Mouse (Mus musculus): ENCODE data around the gene Nit2. TPM values are rescaled to one million over a fixed set of nuclear protein-coding genes. Genes with fewer than 3 reads are reported as not detected.

The Nit2 gene
- 37.7 and 41.0 TPM in 2 replicates for polyA plus RNA-seq (2015; fragmentation: Nextera tagmentation; extraction: Ambion mirVana)

DNA sequence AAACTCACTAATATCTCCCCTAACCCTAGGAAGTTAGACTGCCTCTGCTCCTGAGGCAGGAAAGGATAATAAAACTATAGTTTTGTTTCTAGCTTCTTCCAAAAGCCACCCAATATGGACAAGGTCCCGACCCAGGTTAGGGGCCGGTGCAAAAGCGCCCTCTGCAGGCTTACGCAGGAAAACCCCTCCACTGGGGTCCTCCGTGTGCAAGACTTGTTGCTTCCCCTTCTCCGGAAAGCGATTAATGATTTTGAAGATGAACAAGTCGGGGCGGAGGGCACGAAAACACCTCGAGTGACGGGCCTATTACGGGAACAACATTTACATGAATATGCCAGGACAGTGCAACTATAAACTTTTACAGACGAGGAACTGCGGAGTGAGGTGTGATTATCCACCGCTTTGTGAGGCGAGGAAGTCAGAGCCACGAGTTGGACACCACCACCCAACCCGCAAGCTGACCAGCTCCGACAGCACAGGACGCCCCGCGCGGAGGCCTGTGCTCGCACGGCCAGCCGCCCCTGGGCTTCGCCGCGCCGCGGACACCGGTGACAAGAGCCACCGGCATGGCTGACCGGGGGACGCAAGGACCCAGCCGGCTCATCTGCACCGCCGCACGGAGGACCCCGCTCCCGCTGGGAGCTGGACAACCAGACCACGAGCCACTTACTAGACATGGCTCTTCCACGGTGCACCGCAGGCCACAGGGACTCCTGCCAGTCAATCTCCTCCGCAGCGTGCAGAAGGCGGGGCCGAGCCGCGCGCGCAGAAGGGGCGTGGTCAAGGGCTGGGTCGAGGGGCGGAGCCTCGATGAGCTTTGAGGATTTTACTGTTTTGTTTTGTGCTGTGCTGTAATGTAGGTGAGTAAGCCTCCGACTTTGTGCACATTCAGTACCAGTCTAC lies at the start of gene Nit2:
TSS of gene Nit2 (minus strand) at position 731 of the 903 bp plus-strand sequence.
- Histone ChIP-seq H3K9ac (replicated peaks; ENCODE audit: low read depth, low read length) (peak within 1 kb of the TSS; percentile 69), H3K36me3 (ENCODE audit: control insufficient read depth, insufficient read depth) (peaks cover 2% of the 10 kb centered on the region; the same call in 1 of the 2 replicates), H3K9me3 (ENCODE audit: control insufficient read depth, low read length) (no peaks in the 10 kb centered on the region), H3K4me3 (replicated peaks; ENCODE audit: low read length) (peak within 1 kb of the TSS; percentile 70), H3K4me1 (replicated peaks; ENCODE audit: control insufficient read depth, insufficient read depth, low read length) (peaks cover 10% of the 10 kb centered on the region), H3K27me3 (replicated peaks; ENCODE audit: control insufficient read depth, insufficient read depth, low read length) (no peaks in the 10 kb centered on the region), H3K27ac (ENCODE audit: low read length) (peak within 1 kb of the TSS; percentile 42; the same call in 1 of the 2 replicates), H3K4me2 (ENCODE audit: low read length) (peak within 1 kb of the TSS; percentile 73)
- ATAC-seq: peak; percentile 96
- 0% methylated on average over 56 of the region's 58 CpGs for WGBS

DNA sequence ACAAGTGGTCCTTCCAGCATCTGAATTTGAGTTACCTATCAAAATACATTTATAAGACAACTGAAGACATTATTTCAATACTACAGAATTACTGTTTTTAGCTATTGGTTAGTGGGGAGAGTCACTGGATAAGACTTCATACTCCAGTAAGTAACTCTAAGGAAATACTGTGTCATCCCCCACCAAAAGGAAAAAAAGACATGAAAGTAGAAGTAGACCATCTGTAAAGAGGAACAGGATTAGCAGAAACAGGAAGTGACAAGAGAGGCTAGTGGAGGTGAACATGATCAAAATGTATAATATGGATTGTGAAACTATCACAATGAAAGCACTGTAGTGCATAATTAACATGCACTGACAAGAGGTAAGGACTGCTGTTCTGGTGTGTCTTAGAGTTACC lies 48.8 kb upstream of the Nit2 start:
- Histone ChIP-seq H3K4me3 (replicated peaks; ENCODE audit: low read length) (no peak overlapping the region), H3K9me3 (ENCODE audit: control insufficient read depth, low read length) (no peaks in the 10 kb centered on the region), H3K4me2 (ENCODE audit: low read length) (no peak overlapping the region), H3K27me3 (replicated peaks; ENCODE audit: control insufficient read depth, insufficient read depth, low read length) (no peaks in the 10 kb centered on the region), H3K4me1 (replicated peaks; ENCODE audit: control insufficient read depth, insufficient read depth, low read length) (no peaks in the 10 kb centered on the region), H3K36me3 (ENCODE audit: control insufficient read depth, insufficient read depth) (peaks cover 9% of the 10 kb centered on the region), H3K9ac (replicated peaks; ENCODE audit: low read depth, low read length) (no peak overlapping the region), H3K27ac (ENCODE audit: low read length) (no peak overlapping the region)
- ATAC-seq: no peak

- H3K27me3 ChIP-seq (replicated peaks; ENCODE audit: control insufficient read depth, insufficient read depth, low read length): no peaks in the 10 kb centered on the region
- H3K36me3 ChIP-seq (ENCODE audit: control insufficient read depth, insufficient read depth): peaks cover 12% of the 10 kb centered on the region
- no peaks in the 10 kb centered on the region for H3K4me1 ChIP-seq (replicated peaks; ENCODE audit: control insufficient read depth, insufficient read depth, low read length)
- H3K9me3 ChIP-seq (ENCODE audit: control insufficient read depth, low read length): no peaks in the 10 kb centered on the region
- H3K27ac ChIP-seq (ENCODE audit: low read length): no peak overlapping the region
- no peak for ATAC-seq
- no peak overlapping the region for H3K9ac ChIP-seq (replicated peaks; ENCODE audit: low read depth, low read length)
- H3K4me3 ChIP-seq (replicated peaks; ENCODE audit: low read length): no peak overlapping the region
- H3K4me2 ChIP-seq (ENCODE audit: low read length): no peak overlapping the region
- WGBS: 94% methylated on average over 2 of the region's 2 CpGs
These were observed 43.9 kb upstream of the Nit2 start for GRCm38 (mm10) chr16:57211037-57211436.

- no peak overlapping the region for H3K27ac ChIP-seq (ENCODE audit: low read length)
- no peak overlapping the region for H3K4me3 ChIP-seq (replicated peaks; ENCODE audit: low read length)
- H3K36me3 ChIP-seq (ENCODE audit: control insufficient read depth, insufficient read depth): peaks cover 10% of the 10 kb centered on the region
- WGBS: 93% methylated on average over 2 of the region's 2 CpGs
- H3K27me3 ChIP-seq (replicated peaks; ENCODE audit: control insufficient read depth, insufficient read depth, low read length): no peaks in the 10 kb centered on the region
- no peaks in the 10 kb centered on the region for H3K9me3 ChIP-seq (ENCODE audit: control insufficient read depth, low read length)
- no peaks in the 10 kb centered on the region for H3K4me1 ChIP-seq (replicated peaks; ENCODE audit: control insufficient read depth, insufficient read depth, low read length)
- no peak for ATAC-seq
- no peak overlapping the region for H3K4me2 ChIP-seq (ENCODE audit: low read length)
- no peak overlapping the region for H3K9ac ChIP-seq (replicated peaks; ENCODE audit: low read depth, low read length)
These were observed 41.2 kb upstream of the Nit2 start for GRCm38 (mm10) chr16:57208342-57208741.

- WGBS: 69% methylated on average over 3 of the region's 3 CpGs
- H3K4me1 ChIP-seq (replicated peaks; ENCODE audit: control insufficient read depth, insufficient read depth, low read length): no peaks in the 10 kb centered on the region
- peaks cover 5% of the 10 kb centered on the region; the same call in 1 of the 2 replicates for H3K36me3 ChIP-seq (ENCODE audit: control insufficient read depth, insufficient read depth)
- no peak overlapping the region for H3K9ac ChIP-seq (replicated peaks; ENCODE audit: low read depth, low read length)
- H3K4me2 ChIP-seq (ENCODE audit: low read length): no peak overlapping the region
- no peaks in the 10 kb centered on the region for H3K27me3 ChIP-seq (replicated peaks; ENCODE audit: control insufficient read depth, insufficient read depth, low read length)
- ATAC-seq: no peak
- H3K4me3 ChIP-seq (replicated peaks; ENCODE audit: low read length): no peak overlapping the region
- H3K27ac ChIP-seq (ENCODE audit: low read length): no peak overlapping the region
- H3K9me3 ChIP-seq (ENCODE audit: control insufficient read depth, low read length): no peaks in the 10 kb centered on the region
These were observed 30.1 kb upstream of the Nit2 start for GRCm38 (mm10) chr16:57197281-57197680.

DNA sequence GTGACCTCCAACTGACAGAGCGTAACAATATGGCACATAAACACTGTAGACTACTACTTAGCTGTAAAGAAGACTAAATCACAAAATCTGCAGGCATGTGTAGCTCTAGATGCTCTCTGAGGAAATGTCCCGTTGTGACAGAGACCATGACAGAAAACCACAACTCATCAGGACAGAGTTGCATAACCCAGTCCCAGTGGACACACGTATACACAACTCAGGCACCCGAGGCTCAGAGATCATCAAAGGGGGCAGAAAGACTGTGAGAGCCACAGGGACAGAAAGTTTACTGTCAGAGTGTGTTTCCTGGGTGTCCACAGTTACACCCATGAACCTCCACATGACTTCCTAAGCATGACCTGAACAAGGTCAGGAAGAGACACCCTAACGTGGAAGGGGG lies 29.4 kb upstream of the Nit2 start:
- Histone ChIP-seq H3K36me3 (ENCODE audit: control insufficient read depth, insufficient read depth) (peaks cover 12% of the 10 kb centered on the region), H3K27ac (ENCODE audit: low read length) (no peak overlapping the region), H3K4me3 (replicated peaks; ENCODE audit: low read length) (no peak overlapping the region), H3K9me3 (ENCODE audit: control insufficient read depth, low read length) (no peaks in the 10 kb centered on the region), H3K27me3 (replicated peaks; ENCODE audit: control insufficient read depth, insufficient read depth, low read length) (no peaks in the 10 kb centered on the region), H3K9ac (replicated peaks; ENCODE audit: low read depth, low read length) (no peak overlapping the region), H3K4me2 (ENCODE audit: low read length) (no peak overlapping the region), H3K4me1 (replicated peaks; ENCODE audit: control insufficient read depth, insufficient read depth, low read length) (no peaks in the 10 kb centered on the region)
- no peak for ATAC-seq
- WGBS: 86% methylated on average over 5 of the region's 5 CpGs

DNA sequence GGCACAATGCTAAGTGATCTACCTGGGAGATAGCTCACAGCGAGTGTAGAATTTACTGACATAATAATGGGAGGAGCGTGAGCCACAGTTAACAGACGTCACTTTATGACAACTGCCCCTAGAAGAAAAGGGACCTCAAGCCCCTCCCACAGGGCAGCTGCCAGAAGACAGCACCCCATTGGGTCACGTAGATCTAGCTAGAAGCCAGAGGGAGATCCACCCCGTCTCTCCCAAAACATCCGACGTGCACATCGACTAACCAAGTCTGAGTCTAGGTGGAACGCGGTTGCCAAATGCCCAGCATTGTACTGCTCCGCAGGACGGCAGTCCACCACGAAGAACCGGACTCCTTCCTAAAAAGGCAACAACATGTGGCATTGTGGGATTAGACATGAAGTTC lies 24.1 kb upstream of the Nit2 start:
- Histone ChIP-seq H3K4me3 (replicated peaks; ENCODE audit: low read length) (no peak overlapping the region), H3K4me1 (replicated peaks; ENCODE audit: control insufficient read depth, insufficient read depth, low read length) (no peaks in the 10 kb centered on the region), H3K9me3 (ENCODE audit: control insufficient read depth, low read length) (no peaks in the 10 kb centered on the region), H3K27me3 (replicated peaks; ENCODE audit: control insufficient read depth, insufficient read depth, low read length) (no peaks in the 10 kb centered on the region), H3K36me3 (ENCODE audit: control insufficient read depth, insufficient read depth) (peaks cover 17% of the 10 kb centered on the region), H3K4me2 (ENCODE audit: low read length) (no peak overlapping the region), H3K9ac (replicated peaks; ENCODE audit: low read depth, low read length) (no peak overlapping the region), H3K27ac (ENCODE audit: low read length) (no peak overlapping the region)
- ATAC-seq: no peak
- WGBS: 83% methylated on average over 14 of the region's 14 CpGs

GRCm38 (mm10) chr16:57190390-57190789 lies 23.2 kb upstream of the Nit2 start:
- Histone ChIP-seq H3K9ac (replicated peaks; ENCODE audit: low read depth, low read length) (no peak overlapping the region), H3K4me2 (ENCODE audit: low read length) (no peak overlapping the region), H3K27me3 (replicated peaks; ENCODE audit: control insufficient read depth, insufficient read depth, low read length) (no peaks in the 10 kb centered on the region), H3K4me3 (replicated peaks; ENCODE audit: low read length) (no peak overlapping the region), H3K4me1 (replicated peaks; ENCODE audit: control insufficient read depth, insufficient read depth, low read length) (no peaks in the 10 kb centered on the region), H3K9me3 (ENCODE audit: control insufficient read depth, low read length) (no peaks in the 10 kb centered on the region), H3K36me3 (ENCODE audit: control insufficient read depth, insufficient read depth) (peaks cover 19% of the 10 kb centered on the region), H3K27ac (ENCODE audit: low read length) (no peak overlapping the region)
- WGBS: 92% methylated on average over 8 of the region's 8 CpGs
- no peak for ATAC-seq

GRCm38 (mm10) chr16:57189493-57189892 lies 22.4 kb upstream of the Nit2 start:
- ATAC-seq: no peak
- WGBS: 82% methylated on average over 2 of the region's 2 CpGs

More at GRCm38 (mm10) chr16:57189493-57189892, 22.4 kb upstream of the Nit2 start:
- Histone ChIP-seq H3K27me3 (replicated peaks; ENCODE audit: control insufficient read depth, insufficient read depth, low read length) (no peaks in the 10 kb centered on the region), H3K9me3 (ENCODE audit: control insufficient read depth, low read length) (no peaks in the 10 kb centered on the region), H3K9ac (replicated peaks; ENCODE audit: low read depth, low read length) (no peak overlapping the region), H3K27ac (ENCODE audit: low read length) (no peak overlapping the region), H3K36me3 (ENCODE audit: control insufficient read depth, insufficient read depth) (peaks cover 18% of the 10 kb centered on the region), H3K4me3 (replicated peaks; ENCODE audit: low read length) (no peak overlapping the region), H3K4me2 (ENCODE audit: low read length) (no peak overlapping the region), H3K4me1 (replicated peaks; ENCODE audit: control insufficient read depth, insufficient read depth, low read length) (no peaks in the 10 kb centered on the region)

All from forebrain, embryonic 16.5 days (tissue).